In genomic region chr12:111906309-111906875, GRCm38 (mm10) we compare ENCODE assay signal across 9 mouse cellular contexts. TPM values are rescaled to one million over a fixed set of nuclear protein-coding genes. Genes with fewer than 3 reads are reported as not detected.
DNase-seq lines count a peak whose midpoint lies in the region; ATAC-seq and TF ChIP-seq lines count a peak whose summit lies in the region.
"Had no signal": no experiment of that assay in that cellular context is flagged by ENCODE, and none has a peak within 500 bp of the region (broad histone marks: within the 10 kb centered on the region; RNA-seq: fewer than 3 reads in every experiment).

No protein-coding gene starts in this region.

- ATAC-seq in G1E (ENCODE audit: extremely low read depth, insufficient number of reproducible peaks, low FRiP score, poor library complexity, severe bottlenecking) = no peak
- ATAC-seq in hindbrain, embryonic 12.5 days (ENCODE audit: low FRiP score) = no peak

- no peak for DNase-seq in heart, embryonic 10.5 days (ENCODE audit: low spot score)
- DNase-seq in heart, adult 9 months (ENCODE audit: low spot score in 2 of 2) = no peak
- DNase-seq in G1E (ENCODE audit: low spot score) = no peak
- no peak for DNase-seq in midbrain, embryonic 10.5 days (ENCODE audit: low spot score)
- no peak for DNase-seq in ovary, adult 18-20 months (ENCODE audit: low spot score)
- DNase-seq in frontal cortex, postnatal 10 days (ENCODE audit: low spot score in 2 of 2) = no peak
- no peak for DNase-seq in embryo, embryonic 11 days
- DNase-seq: thymus, adult 2 months had no signal

- H3K9ac ChIP-seq in hindbrain, embryonic 12.5 days = no peak overlapping the region

- 52% methylated on average over 5 of the region's 5 CpGs for WGBS in heart, embryonic 10.5 days
- WGBS in hindbrain, embryonic 12.5 days = 58% methylated on average over 5 of the region's 5 CpGs
- 50% methylated on average over 5 of the region's 5 CpGs for WGBS in midbrain, embryonic 10.5 days

- 0 out of 2 replicates have a peak, but pooled peaks cover 4% of the 10 kb centered on the region for H3K36me3 ChIP-seq in heart, embryonic 10.5 days
- H3K36me3 ChIP-seq in G1E (replicated peaks) = peaks cover 14% of the 10 kb centered on the region
- no peaks in the 10 kb centered on the region for H3K36me3 ChIP-seq in hindbrain, embryonic 12.5 days
- no peaks in the 10 kb centered on the region for H3K36me3 ChIP-seq in midbrain, embryonic 10.5 days

- no peak for TF ChIP-seq CTCF in G1E (IDR thresholded peaks at IDR 0.05; ENCODE audit: low read depth, low read length)

- H3K9me3 ChIP-seq in heart, embryonic 10.5 days = no peaks in the 10 kb centered on the region
- H3K9me3 ChIP-seq in G1E (replicated peaks) = no peaks in the 10 kb centered on the region
- no peaks in the 10 kb centered on the region for H3K9me3 ChIP-seq in hindbrain, embryonic 12.5 days (replicated peaks)
- no peaks in the 10 kb centered on the region for H3K9me3 ChIP-seq in midbrain, embryonic 10.5 days (replicated peaks)

- peaks cover 20% of the 10 kb centered on the region for H3K27me3 ChIP-seq in heart, embryonic 10.5 days (ENCODE audit: insufficient read depth, poor library complexity, severe bottlenecking)
- peaks cover 28% of the 10 kb centered on the region for H3K27me3 ChIP-seq in G1E (ENCODE audit: insufficient read depth, low read length)
- H3K27me3 ChIP-seq in hindbrain, embryonic 12.5 days = peaks cover 22% of the 10 kb centered on the region
- H3K27me3 ChIP-seq in midbrain, embryonic 10.5 days (ENCODE audit: low read depth, poor library complexity, severe bottlenecking) = peaks cover 77% of the 10 kb centered on the region

- H3K4me3 ChIP-seq in heart, embryonic 10.5 days = peak overlapping the region; percentile 81
- H3K4me3 ChIP-seq in G1E (ENCODE audit: low read depth, low read length) = peak overlapping the region; percentile 74; the same call in 1 of the 2 replicates
- H3K4me3 ChIP-seq in hindbrain, embryonic 12.5 days = peak overlapping the region; percentile 79; the same call in 1 of the 2 replicates
- peak overlapping the region; percentile 79; the same call in 1 of the 2 replicates for H3K4me3 ChIP-seq in midbrain, embryonic 10.5 days

- no peak overlapping the region for H3K27ac ChIP-seq in heart, embryonic 10.5 days
- H3K27ac ChIP-seq in hindbrain, embryonic 12.5 days = no peak overlapping the region
- H3K27ac ChIP-seq in midbrain, embryonic 10.5 days (replicated peaks) = no peak overlapping the region

- H3K4me1 ChIP-seq in heart, embryonic 10.5 days = peaks cover 11% of the 10 kb centered on the region
- H3K4me1 ChIP-seq in G1E (ENCODE audit: insufficient read depth, low read depth, low read length) = peaks cover 69% of the 10 kb centered on the region
- H3K4me1 ChIP-seq in hindbrain, embryonic 12.5 days = peaks cover 12% of the 10 kb centered on the region
- H3K4me1 ChIP-seq in midbrain, embryonic 10.5 days = peaks cover 21% of the 10 kb centered on the region

- H3K4me2 ChIP-seq in hindbrain, embryonic 12.5 days (replicated peaks) = peak overlapping the region; percentile 89

RNA-seq across cellular contexts. Expression of gene Ppp1r13b, which starts 1.5 kb away (rescaled TPM):
- polyA plus RNA-seq in heart, embryonic 10.5 days (2016; fragmentation: Nextera tagmentation; extraction: Ambion mirVana) = 13.6 and 16.8 TPM in 2 replicates
- total RNA-seq in G1E (2014; fragmentation: Nextera tagmentation) (41.7 and 51.5 TPM in 2 replicates), G1E (2017) (16.4 and 19.7 TPM in 2 replicates)
- 27.8 and 28.1 TPM in 2 replicates for polyA plus RNA-seq in G1E (2012)
- polyA plus RNA-seq in hindbrain, embryonic 12.5 days (2016; fragmentation: Nextera tagmentation; extraction: Ambion mirVana) = 18.5 and 21.4 TPM in 2 replicates
- 3.5 and 4.9 TPM in 2 replicates for polyA plus RNA-seq in midbrain, embryonic 10.5 days (2016; fragmentation: Nextera tagmentation; extraction: Ambion mirVana)
